Mouse (Mus musculus): ENCODE measurements at regions not wholly inside any gene's neighbourhood (a gene's known extent, or its start where the extent isn't known, plus 50 kb on each side); places are given as distances from the start of the nearest gene placed in this dataset.

DNA sequence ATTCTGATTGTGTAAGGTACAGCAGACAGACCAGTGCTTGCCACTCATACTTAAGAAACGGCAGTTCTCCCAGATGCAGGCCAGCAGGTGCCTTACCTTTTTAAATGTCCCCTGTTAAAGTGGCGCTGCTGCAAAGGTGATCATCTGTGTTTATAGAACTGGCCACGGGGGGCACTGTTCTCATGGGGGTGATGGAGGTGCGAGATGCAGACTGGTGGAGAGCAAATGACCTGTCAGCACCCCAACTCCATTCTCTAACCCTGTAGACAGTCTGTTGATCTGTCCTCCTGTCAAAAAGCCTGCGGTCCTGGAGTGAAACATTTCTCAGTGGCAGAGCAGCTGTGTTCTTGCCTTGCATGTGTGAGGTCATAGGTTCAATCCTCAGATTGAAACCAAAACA lies 135.4 kb upstream of the Gm17728 start:
- no peak overlapping the region for H3K27ac ChIP-seq (ENCODE audit: low read length)
- WGBS, result 47% methylated on average over 5 of the region's 5 CpGs
- no peaks in the 10 kb centered on the region for H3K27me3 ChIP-seq (replicated peaks; ENCODE audit: control insufficient read depth, insufficient read depth, low read length)
- H3K36me3 ChIP-seq (ENCODE audit: control insufficient read depth, insufficient read depth), result no peaks in the 10 kb centered on the region
- no peaks in the 10 kb centered on the region for H3K4me1 ChIP-seq (replicated peaks; ENCODE audit: control insufficient read depth, insufficient read depth, low read length)
- no peak overlapping the region for H3K9ac ChIP-seq (replicated peaks; ENCODE audit: low read depth, low read length)
- no peak overlapping the region for H3K4me2 ChIP-seq (ENCODE audit: low read length)
- no peaks in the 10 kb centered on the region for H3K9me3 ChIP-seq (ENCODE audit: control insufficient read depth, low read length)
- no peak for ATAC-seq
- no peak overlapping the region for H3K4me3 ChIP-seq (replicated peaks; ENCODE audit: low read length)

DNA sequence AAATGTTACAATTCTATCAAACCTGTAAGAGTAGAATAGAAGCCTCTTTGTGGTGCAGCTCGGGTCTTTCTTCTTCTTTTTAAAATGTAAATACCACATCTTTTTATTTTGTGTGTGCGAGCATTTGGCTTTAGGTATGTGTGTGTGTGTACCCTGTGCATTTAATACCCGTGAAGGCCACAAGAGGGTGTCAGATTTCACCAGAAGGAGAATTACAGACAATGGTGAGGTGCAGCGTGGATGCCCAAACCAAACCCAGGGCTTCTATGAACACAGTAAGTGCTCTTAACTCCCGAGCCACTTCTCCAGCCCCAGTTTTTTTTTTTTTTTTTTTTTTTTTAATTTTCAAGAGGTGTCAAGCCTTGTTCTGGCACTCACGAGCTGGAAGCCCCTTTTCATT lies 135.0 kb upstream of the Gm17728 start:
- Histone ChIP-seq H3K36me3 (ENCODE audit: control insufficient read depth, insufficient read depth) (no peaks in the 10 kb centered on the region), H3K27ac (ENCODE audit: low read length) (no peak overlapping the region), H3K4me1 (replicated peaks; ENCODE audit: control insufficient read depth, insufficient read depth, low read length) (0 out of 2 replicates have a peak, but pooled peaks cover 2% of the 10 kb centered on the region), H3K27me3 (replicated peaks; ENCODE audit: control insufficient read depth, insufficient read depth, low read length) (no peaks in the 10 kb centered on the region), H3K4me2 (ENCODE audit: low read length) (no peak overlapping the region), H3K9ac (replicated peaks; ENCODE audit: low read depth, low read length) (no peak overlapping the region), H3K4me3 (replicated peaks; ENCODE audit: low read length) (no peak overlapping the region), H3K9me3 (ENCODE audit: control insufficient read depth, low read length) (no peaks in the 10 kb centered on the region)
- no peak for ATAC-seq
- 67% methylated on average over 6 of the region's 6 CpGs for WGBS

DNA sequence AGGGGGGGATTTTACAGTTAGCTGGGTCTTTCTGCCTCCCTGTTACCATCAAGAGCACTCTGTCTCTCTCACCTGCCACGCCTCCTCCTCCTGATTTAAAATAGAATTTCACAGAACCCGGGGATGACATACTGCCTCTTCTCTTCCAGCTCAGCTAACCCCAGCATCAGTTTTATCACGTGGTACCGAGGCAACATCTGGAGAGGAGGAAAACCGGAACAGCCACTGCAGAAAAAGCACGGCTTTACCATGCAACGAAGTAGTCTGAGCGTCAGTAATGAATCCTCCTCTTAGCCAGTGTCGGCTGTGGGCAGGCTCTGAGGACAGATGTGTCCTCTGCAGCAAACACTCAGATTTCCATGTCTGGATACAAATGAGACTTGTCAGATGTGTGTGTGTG lies 134.2 kb upstream of the Gm17728 start:
- Histone ChIP-seq H3K27me3 (replicated peaks; ENCODE audit: control insufficient read depth, insufficient read depth, low read length) (no peaks in the 10 kb centered on the region), H3K4me2 (ENCODE audit: low read length) (no peak overlapping the region), H3K9me3 (ENCODE audit: control insufficient read depth, low read length) (no peaks in the 10 kb centered on the region), H3K36me3 (ENCODE audit: control insufficient read depth, insufficient read depth) (no peaks in the 10 kb centered on the region), H3K4me3 (replicated peaks; ENCODE audit: low read length) (no peak overlapping the region), H3K9ac (replicated peaks; ENCODE audit: low read depth, low read length) (no peak overlapping the region), H3K27ac (ENCODE audit: low read length) (no peak overlapping the region), H3K4me1 (replicated peaks; ENCODE audit: control insufficient read depth, insufficient read depth, low read length) (0 out of 2 replicates have a peak, but pooled peaks cover 6% of the 10 kb centered on the region)
- peak; percentile 40; the same call in 1 of the 2 replicates for ATAC-seq
- WGBS, result 75% methylated on average over 9 of the region's 9 CpGs

DNA sequence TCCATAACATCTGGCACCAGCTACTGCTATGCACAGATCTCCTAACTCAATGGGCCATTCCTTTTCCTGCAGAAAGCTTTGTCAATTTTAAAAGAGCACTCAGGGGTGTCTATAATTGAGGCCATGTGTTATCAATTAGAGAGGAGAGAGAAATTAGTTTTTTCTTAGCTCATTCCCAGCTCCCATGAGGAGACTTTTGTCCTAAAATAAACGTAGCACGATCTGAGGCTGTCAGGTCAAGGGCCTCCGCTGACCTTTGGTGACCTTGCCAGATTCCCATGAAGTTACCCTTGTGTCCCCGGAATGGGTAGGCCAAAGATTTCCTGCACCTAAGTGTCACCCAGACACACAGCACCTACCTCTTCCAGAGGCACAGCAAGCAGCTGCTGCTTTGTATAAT lies 130.3 kb upstream of the Gm17728 start:
- no peak overlapping the region for H3K4me2 ChIP-seq (ENCODE audit: low read length)
- no peaks in the 10 kb centered on the region for H3K9me3 ChIP-seq (ENCODE audit: control insufficient read depth, low read length)
- H3K4me3 ChIP-seq (replicated peaks; ENCODE audit: low read length), result no peak overlapping the region
- 0 out of 2 replicates have a peak, but pooled peaks cover 6% of the 10 kb centered on the region for H3K4me1 ChIP-seq (replicated peaks; ENCODE audit: control insufficient read depth, insufficient read depth, low read length)
- no peak overlapping the region for H3K27ac ChIP-seq (ENCODE audit: low read length)
- H3K36me3 ChIP-seq (ENCODE audit: control insufficient read depth, insufficient read depth), result no peaks in the 10 kb centered on the region
- no peak for ATAC-seq
- 35% methylated on average over 4 of the region's 4 CpGs for WGBS
- no peak overlapping the region for H3K9ac ChIP-seq (replicated peaks; ENCODE audit: low read depth, low read length)
- no peaks in the 10 kb centered on the region for H3K27me3 ChIP-seq (replicated peaks; ENCODE audit: control insufficient read depth, insufficient read depth, low read length)

DNA sequence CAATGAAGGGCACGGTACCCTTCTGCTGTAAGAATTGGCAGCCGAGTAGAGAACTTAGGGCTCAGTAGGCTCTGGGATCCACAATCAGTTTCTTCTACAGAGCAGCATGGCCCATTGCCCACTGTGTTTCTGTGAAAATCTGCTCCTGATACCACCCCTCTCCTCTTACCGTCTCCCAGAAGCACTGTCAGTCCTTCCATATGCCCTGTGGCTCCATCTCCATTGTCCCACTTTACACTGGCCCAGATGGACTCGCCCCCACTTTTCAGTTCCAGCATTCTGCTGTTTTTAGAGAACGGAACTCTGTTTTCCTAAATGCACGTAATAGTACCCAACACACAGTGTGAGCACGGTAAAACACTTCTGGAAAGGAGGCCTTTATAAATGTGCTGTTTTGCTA lies 129.6 kb upstream of the Gm17728 start:
- no peaks in the 10 kb centered on the region for H3K9me3 ChIP-seq (ENCODE audit: control insufficient read depth, low read length)
- H3K27me3 ChIP-seq (replicated peaks; ENCODE audit: control insufficient read depth, insufficient read depth, low read length), result no peaks in the 10 kb centered on the region
- no peak overlapping the region for H3K27ac ChIP-seq (ENCODE audit: low read length)
- peak; percentile 69 for ATAC-seq
- no peak overlapping the region for H3K9ac ChIP-seq (replicated peaks; ENCODE audit: low read depth, low read length)
- no peak overlapping the region for H3K4me2 ChIP-seq (ENCODE audit: low read length)
- 0 out of 2 replicates have a peak, but pooled peaks cover 6% of the 10 kb centered on the region for H3K4me1 ChIP-seq (replicated peaks; ENCODE audit: control insufficient read depth, insufficient read depth, low read length)
- no peaks in the 10 kb centered on the region for H3K36me3 ChIP-seq (ENCODE audit: control insufficient read depth, insufficient read depth)
- no peak overlapping the region for H3K4me3 ChIP-seq (replicated peaks; ENCODE audit: low read length)
- WGBS, result 59% methylated on average over 7 of the region's 7 CpGs

GRCm38 (mm10) chr17:9296371-9296770 lies 125.5 kb upstream of the Gm17728 start:
- no peak overlapping the region for H3K9ac ChIP-seq (replicated peaks; ENCODE audit: low read depth, low read length)
- H3K9me3 ChIP-seq (ENCODE audit: control insufficient read depth, low read length), result no peaks in the 10 kb centered on the region
- H3K4me3 ChIP-seq (replicated peaks; ENCODE audit: low read length), result no peak overlapping the region
- no peak overlapping the region for H3K4me2 ChIP-seq (ENCODE audit: low read length)
- ATAC-seq, result no peak
- no peak overlapping the region for H3K27ac ChIP-seq (ENCODE audit: low read length)
- H3K36me3 ChIP-seq (ENCODE audit: control insufficient read depth, insufficient read depth), result no peaks in the 10 kb centered on the region
- H3K27me3 ChIP-seq (replicated peaks; ENCODE audit: control insufficient read depth, insufficient read depth, low read length), result no peaks in the 10 kb centered on the region
- WGBS, result 86% methylated on average over 1 of the region's 1 CpGs
- H3K4me1 ChIP-seq (replicated peaks; ENCODE audit: control insufficient read depth, insufficient read depth, low read length), result peaks cover 12% of the 10 kb centered on the region

DNA sequence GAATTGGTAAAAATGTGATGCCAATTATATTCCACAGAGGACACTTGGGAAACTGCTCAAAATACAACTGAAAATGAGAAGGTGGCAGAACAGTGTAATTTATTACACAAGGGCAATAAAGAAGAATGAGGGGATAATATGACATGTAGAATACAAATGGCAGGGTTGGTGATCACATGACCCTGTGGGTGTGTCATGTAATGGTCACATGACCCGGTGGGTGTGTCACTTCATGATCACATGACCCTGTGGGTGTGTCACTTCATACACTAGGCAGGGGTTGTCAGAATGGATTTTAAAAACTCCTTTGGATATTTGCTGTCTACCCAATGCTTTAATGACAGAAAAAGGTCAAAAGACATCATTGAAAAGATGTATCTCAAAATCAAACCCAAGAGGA lies 123.6 kb upstream of the Gm17728 start:
- H3K9me3 ChIP-seq (ENCODE audit: control insufficient read depth, low read length), result no peaks in the 10 kb centered on the region
- no peak overlapping the region for H3K4me3 ChIP-seq (replicated peaks; ENCODE audit: low read length)
- no peak overlapping the region for H3K4me2 ChIP-seq (ENCODE audit: low read length)
- H3K27ac ChIP-seq (ENCODE audit: low read length), result no peak overlapping the region
- no peaks in the 10 kb centered on the region for H3K36me3 ChIP-seq (ENCODE audit: control insufficient read depth, insufficient read depth)
- H3K4me1 ChIP-seq (replicated peaks; ENCODE audit: control insufficient read depth, insufficient read depth, low read length), result peaks cover 6% of the 10 kb centered on the region
- no peak overlapping the region for H3K9ac ChIP-seq (replicated peaks; ENCODE audit: low read depth, low read length)
- WGBS, result 100% methylated on average over 1 of the region's 1 CpGs
- ATAC-seq, result no peak
- H3K27me3 ChIP-seq (replicated peaks; ENCODE audit: control insufficient read depth, insufficient read depth, low read length), result no peaks in the 10 kb centered on the region

GRCm38 (mm10) chr17:9301101-9301501 lies 120.8 kb upstream of the Gm17728 start:
- H3K27me3 ChIP-seq (replicated peaks; ENCODE audit: control insufficient read depth, insufficient read depth, low read length), result no peaks in the 10 kb centered on the region
- no peak overlapping the region for H3K9ac ChIP-seq (replicated peaks; ENCODE audit: low read depth, low read length)
- H3K4me1 ChIP-seq (replicated peaks; ENCODE audit: control insufficient read depth, insufficient read depth, low read length), result peaks cover 6% of the 10 kb centered on the region
- no peak overlapping the region for H3K4me2 ChIP-seq (ENCODE audit: low read length)
- H3K36me3 ChIP-seq (ENCODE audit: control insufficient read depth, insufficient read depth), result no peaks in the 10 kb centered on the region
- H3K4me3 ChIP-seq (replicated peaks; ENCODE audit: low read length), result no peak overlapping the region
- ATAC-seq, result peak; percentile 72; the same call in 1 of the 2 replicates
- no peak overlapping the region for H3K27ac ChIP-seq (ENCODE audit: low read length)
- 25% methylated on average over 4 of the region's 4 CpGs for WGBS
- H3K9me3 ChIP-seq (ENCODE audit: control insufficient read depth, low read length), result no peaks in the 10 kb centered on the region

GRCm38 (mm10) chr17:9308507-9308906 lies 113.4 kb upstream of the Gm17728 start:
- Histone ChIP-seq H3K27me3 (replicated peaks; ENCODE audit: control insufficient read depth, insufficient read depth, low read length) (no peaks in the 10 kb centered on the region), H3K36me3 (ENCODE audit: control insufficient read depth, insufficient read depth) (no peaks in the 10 kb centered on the region), H3K9me3 (ENCODE audit: control insufficient read depth, low read length) (no peaks in the 10 kb centered on the region), H3K27ac (ENCODE audit: low read length) (no peak overlapping the region), H3K4me3 (replicated peaks; ENCODE audit: low read length) (no peak overlapping the region), H3K4me2 (ENCODE audit: low read length) (no peak overlapping the region), H3K4me1 (replicated peaks; ENCODE audit: control insufficient read depth, insufficient read depth, low read length) (no peaks in the 10 kb centered on the region), H3K9ac (replicated peaks; ENCODE audit: low read depth, low read length) (no peak overlapping the region)
- ATAC-seq, result no peak
- WGBS, result 55% methylated on average over 2 of the region's 2 CpGs

DNA sequence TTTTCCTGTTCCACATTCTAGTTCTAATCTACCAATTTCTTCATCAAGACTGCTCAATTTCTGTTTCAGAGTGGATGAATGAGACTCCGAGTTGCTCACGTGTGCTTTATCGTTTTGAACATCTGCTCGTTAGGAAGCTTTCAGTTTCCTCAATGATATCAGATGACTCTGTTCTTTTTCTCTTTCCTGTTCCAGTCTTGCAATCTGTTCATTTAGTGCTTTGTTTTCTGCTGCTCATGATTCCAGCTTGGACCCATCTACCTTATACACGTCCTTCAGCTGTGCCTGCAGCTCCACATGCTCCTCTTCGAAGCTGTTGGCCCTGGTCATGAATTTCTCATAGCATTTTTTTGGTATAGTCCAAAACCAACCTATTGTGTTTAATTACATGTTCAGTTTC lies 99.1 kb upstream of the Gm17728 start:
- Histone ChIP-seq H3K4me2 (ENCODE audit: low read length) (no peak overlapping the region), H3K27me3 (replicated peaks; ENCODE audit: control insufficient read depth, insufficient read depth, low read length) (no peaks in the 10 kb centered on the region)

More for the DNA sequence above, 99.1 kb upstream of the Gm17728 start:
- ATAC-seq, result no peak
- H3K27ac ChIP-seq (ENCODE audit: low read length), result no peak overlapping the region
- no peak overlapping the region for H3K4me3 ChIP-seq (replicated peaks; ENCODE audit: low read length)
- H3K9me3 ChIP-seq (ENCODE audit: control insufficient read depth, low read length), result no peaks in the 10 kb centered on the region
- no peak overlapping the region for H3K9ac ChIP-seq (replicated peaks; ENCODE audit: low read depth, low read length)
- WGBS, result 55% methylated on average over 6 of the region's 6 CpGs
- no peaks in the 10 kb centered on the region for H3K36me3 ChIP-seq (ENCODE audit: control insufficient read depth, insufficient read depth)
- peaks cover 3% of the 10 kb centered on the region; the same call in 1 of the 2 replicates for H3K4me1 ChIP-seq (replicated peaks; ENCODE audit: control insufficient read depth, insufficient read depth, low read length)
